Mouse (Mus musculus) olfactory bulb, adult 2 months (tissue): ENCODE measurements at regions not wholly inside any gene's neighbourhood (a gene's known extent, or its start where the extent isn't known, plus 50 kb on each side); places are given as distances from the start of the nearest gene placed in this dataset.

Experiments
- CTCF ChIP-seq: fragments of 200-500 bp; IDR thresholded peaks from 2 replicates; pipeline ENCODE4 v1.5.1; 2012; ENCODE audit warnings: low read depth, mild to moderate bottlenecking, low read length, moderate library complexity; ENCODE audit not compliant: insufficient read depth
- POLR2A ChIP-seq: fragments of 200-500 bp; IDR thresholded peaks from 2 replicates; pipeline ENCODE4 v1.6.1; 2012; ENCODE audit warnings: mild to moderate bottlenecking, low read depth, low read length, moderate library complexity; ENCODE audit not compliant: insufficient read depth

DNA sequence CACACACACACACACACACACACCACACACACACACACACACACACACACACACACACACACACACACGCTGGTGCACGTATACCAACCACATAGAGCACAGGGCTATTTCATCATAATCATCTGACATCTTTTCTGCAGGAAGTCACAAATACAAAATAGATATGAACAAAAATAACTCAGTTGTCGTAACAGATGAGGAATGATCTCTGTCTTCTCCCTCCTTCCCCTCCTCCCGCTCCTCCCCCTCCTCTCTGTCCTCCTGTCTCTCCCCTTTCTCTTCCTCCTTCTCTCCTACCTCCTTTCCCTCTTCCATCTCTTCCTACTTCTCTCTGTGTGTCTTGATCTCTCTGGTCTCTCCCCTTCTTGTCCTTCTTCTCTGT, 85.2 kb upstream of the Bmp2k start:
- TF ChIP-seq CTCF (no peak), POLR2A (no peak)
